Mouse (Mus musculus) heart, embryonic 13.5 days (tissue): Measurements from ENCODE around the gene Nop14. TPM values are rescaled to one million over a fixed set of nuclear protein-coding genes. Genes with fewer than 3 reads are reported as not detected.
"Not testable (repeated sequence)": the region's sequence is repeated elsewhere in the genome, so short reads cannot be mapped to it uniquely, and the experiment has no call there.

Experiments used
- ATAC-seq: fragments of 200-750 bp; cut with Nextera tagmentation; 2 replicates; pipeline ENCODE4 v1.8.0; 2017; ENCODE audit warnings: moderate TSS enrichment; ENCODE audit not compliant: insufficient number of reproducible peaks, low FRiP score, low TSS enrichment; ENCODE audit errors: extremely low read depth
- H3K27ac ChIP-seq: fragments of 300-500 bp; sonication (generic); replicated peaks from 2 replicates; pipeline ENCODE4 v1.5.1; 2015; ENCODE audit warnings: moderate library complexity, mild to moderate bottlenecking, inconsistent platforms
- H3K27me3 ChIP-seq: fragments of 300-500 bp; sonication (generic); replicated peaks from 2 replicates; pipeline ENCODE4 v1.6.1; 2015; ENCODE audit warnings: mild to moderate bottlenecking, inconsistent platforms
- H3K36me3 ChIP-seq: fragments of 300-500 bp; sonication (generic); 2 replicates; pipeline ENCODE4 v1.6.1; 2015; ENCODE audit warnings: mild to moderate bottlenecking, inconsistent platforms
- H3K4me1 ChIP-seq: fragments of 300-500 bp; sonication (generic); 2 replicates; pipeline ENCODE4 v1.6.1; 2015; ENCODE audit warnings: inconsistent platforms
- H3K4me2 ChIP-seq: fragments of 300-500 bp; sonication (generic); 2 replicates; pipeline ENCODE4 v1.6.1; 2015; ENCODE audit warnings: inconsistent platforms, mild to moderate bottlenecking, moderate library complexity
- H3K4me3 ChIP-seq: fragments of 300-500 bp; sonication (generic); 2 replicates; pipeline ENCODE4 v1.5.1; 2015; ENCODE audit warnings: moderate library complexity, mild to moderate bottlenecking, inconsistent platforms
- H3K9ac ChIP-seq: fragments of 300-500 bp; sonication (generic); 2 replicates; pipeline ENCODE4 v1.6.1; 2015; ENCODE audit warnings: inconsistent platforms, mild to moderate bottlenecking, moderate library complexity
- H3K9me3 ChIP-seq: fragments of 300-500 bp; sonication (generic); 2 replicates; pipeline ENCODE4 v1.6.1; 2016; ENCODE audit warnings: inconsistent platforms
- WGBS: fragments of 180-500 bp; shearing (Covaris S2); methylation state at CpG from one replicate; pipeline ENCODE4 v1.1.7; 2015; ENCODE audit warnings: mixed read lengths; 5-methylcytosine and 5-hydroxymethylcytosine counted together
- polyA plus RNA-seq: library from polyadenylated mRNA; unstranded; fragments of >200 nt; fragmentation: Nextera tagmentation; extraction: Ambion mirVana; gene quantifications from 2 replicates; pipeline ENCODE4 v1.2.1, GENCODE M21; 2015

The Nop14 gene
- polyA plus RNA-seq, 1 experiment from 2014 or later = 15.3 TPM

DNA sequence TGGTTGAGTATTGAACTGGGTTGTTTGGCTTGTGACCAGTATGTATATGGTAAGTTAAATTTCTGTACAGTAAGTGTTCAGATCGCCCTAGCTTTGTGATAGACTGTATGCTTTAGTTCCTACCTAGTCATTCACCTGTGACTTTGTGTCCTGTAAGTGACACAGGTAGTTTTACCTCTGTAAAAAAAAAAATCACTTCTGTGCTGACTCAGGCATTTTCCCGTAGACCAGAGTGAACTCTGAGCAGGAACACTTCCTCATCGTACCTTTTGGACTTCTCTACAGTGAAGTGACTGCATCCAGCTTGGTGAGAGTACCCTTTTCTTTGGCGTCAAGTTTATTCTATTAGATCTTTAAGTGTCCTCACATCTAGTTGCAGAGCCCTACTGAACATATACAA, 50.0 kb downstream of the Nop14 start:
- peaks cover 94% of the 10 kb centered on the region for H3K36me3 ChIP-seq
- WGBS = 89% methylated on average over 4 of the region's 4 CpGs

GRCm38 (mm10) chr5:34608226-34608625, 51.7 kb downstream of the Nop14 start:
- Histone ChIP-seq H3K4me3 (no peak overlapping the region), H3K27ac (no peak overlapping the region), H3K4me2 (no peak overlapping the region), H3K36me3 (peaks cover 90% of the 10 kb centered on the region), H3K27me3 (no peaks in the 10 kb centered on the region), H3K9ac (no peak overlapping the region), H3K9me3 (no peaks in the 10 kb centered on the region), H3K4me1 (peaks cover 6% of the 10 kb centered on the region)
- WGBS = 47% methylated on average over 3 of the region's 3 CpGs
- no peak for ATAC-seq

More for the DNA sequence above, 50.0 kb downstream of the Nop14 start:
- Histone ChIP-seq H3K27ac (no peak overlapping the region), H3K4me1 (peaks cover 6% of the 10 kb centered on the region), H3K27me3 (no peaks in the 10 kb centered on the region), H3K4me3 (no peak overlapping the region), H3K9ac (no peak overlapping the region), H3K9me3 (no peaks in the 10 kb centered on the region), H3K4me2 (no peak overlapping the region)
- no peak for ATAC-seq

DNA sequence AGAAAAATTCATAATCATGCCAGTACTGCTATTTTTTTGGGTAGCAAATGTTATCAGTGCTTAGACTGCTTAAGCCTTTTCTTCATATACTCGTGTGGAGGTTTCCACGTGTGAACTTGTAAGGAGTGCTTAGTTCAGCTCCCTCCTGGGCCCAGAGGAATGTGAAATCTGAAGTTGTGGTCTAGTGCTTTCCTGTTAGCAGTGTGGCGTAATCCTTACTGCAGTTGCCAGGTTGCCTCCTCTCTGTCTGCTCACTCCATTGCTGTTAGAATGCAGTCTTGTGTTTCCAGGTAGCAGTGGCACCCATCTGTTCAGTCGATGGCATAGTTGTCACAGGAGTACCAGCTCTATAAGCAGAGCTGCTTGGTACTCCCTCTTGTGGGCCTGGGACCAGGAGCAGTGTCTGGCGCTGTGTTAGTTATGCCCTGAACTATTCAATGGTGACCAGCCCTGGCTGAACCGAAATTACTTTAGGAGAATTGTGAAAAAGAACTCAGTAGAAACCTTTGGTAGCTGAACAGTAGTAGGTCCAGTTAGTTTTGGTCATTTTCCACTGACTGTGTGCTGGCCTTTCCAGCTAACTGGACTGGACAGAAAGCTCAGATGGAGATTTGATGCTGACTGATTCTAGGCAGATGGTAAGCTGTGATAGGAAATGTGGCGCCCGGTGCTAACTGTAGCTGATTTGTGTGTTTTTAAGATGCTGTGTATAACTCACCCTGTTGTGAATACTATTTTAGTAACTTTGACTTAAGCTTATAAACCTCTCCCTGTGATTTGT, 52.7 kb downstream of the Nop14 start:
- Histone ChIP-seq H3K4me2 (no peak overlapping the region), H3K4me3 (no peak overlapping the region), H3K9me3 (no peaks in the 10 kb centered on the region), H3K4me1 (peaks cover 6% of the 10 kb centered on the region), H3K36me3 (peaks cover 92% of the 10 kb centered on the region), H3K27ac (no peak overlapping the region), H3K9ac (no peak overlapping the region), H3K27me3 (no peaks in the 10 kb centered on the region)
- no peak for ATAC-seq
- 80% methylated on average over 8 of the region's 8 CpGs for WGBS

GRCm38 (mm10) chr5:34604576-34604975, 55.4 kb downstream of the Nop14 start:
- H3K36me3 ChIP-seq = peaks cover 87% of the 10 kb centered on the region
- no peak overlapping the region for H3K27ac ChIP-seq
- no peak overlapping the region for H3K4me3 ChIP-seq
- no peaks in the 10 kb centered on the region for H3K27me3 ChIP-seq
- no peak overlapping the region for H3K9ac ChIP-seq
- no peak for ATAC-seq
- H3K9me3 ChIP-seq = no peaks in the 10 kb centered on the region
- no peak overlapping the region for H3K4me2 ChIP-seq
- peaks cover 6% of the 10 kb centered on the region for H3K4me1 ChIP-seq
- WGBS = 83% methylated on average over 5 of the region's 5 CpGs

DNA sequence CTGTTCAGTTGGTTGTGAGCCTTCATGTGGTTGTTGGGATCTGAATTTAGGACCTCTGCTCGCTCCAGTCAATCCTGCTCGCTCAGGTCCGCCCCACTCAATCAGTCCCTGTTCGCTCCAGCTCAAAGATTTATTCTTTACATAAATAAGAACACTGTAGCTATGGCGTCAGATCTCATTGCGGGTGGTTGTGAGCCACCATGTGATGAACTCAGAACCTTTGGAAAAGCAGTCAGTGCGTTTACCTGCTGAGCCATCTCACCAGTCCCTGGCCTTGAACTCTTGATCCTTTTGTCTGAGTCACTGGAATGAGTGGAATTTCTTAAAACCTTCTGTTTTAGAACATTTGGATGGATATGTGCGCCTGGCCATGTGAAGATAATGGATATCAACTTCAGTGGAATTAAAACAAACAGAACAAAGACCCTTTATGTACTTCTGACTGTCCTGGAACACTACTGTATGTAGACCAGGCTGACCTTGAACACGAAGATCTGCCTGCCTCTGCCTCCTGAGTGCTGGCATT, 66.7 kb downstream of the Nop14 start:
- Histone ChIP-seq H3K36me3 (peaks cover 38% of the 10 kb centered on the region), H3K4me1 (peaks cover 29% of the 10 kb centered on the region), H3K27ac (no peak overlapping the region), H3K27me3 (no peaks in the 10 kb centered on the region), H3K9me3 (no peaks in the 10 kb centered on the region), H3K4me3 (no peak overlapping the region), H3K4me2 (no peak overlapping the region), H3K9ac (no peak overlapping the region)
- no peak for ATAC-seq
- WGBS = 93% methylated on average over 9 of the region's 9 CpGs

- H3K27me3 ChIP-seq = no peaks in the 10 kb centered on the region
- H3K9ac ChIP-seq = no peak overlapping the region
- WGBS = 92% methylated on average over 6 of the region's 6 CpGs
- H3K4me3 ChIP-seq = no peak overlapping the region
- no peaks in the 10 kb centered on the region for H3K9me3 ChIP-seq
- H3K4me1 ChIP-seq = peaks cover 33% of the 10 kb centered on the region
- no peak overlapping the region for H3K27ac ChIP-seq
- H3K4me2 ChIP-seq = no peak overlapping the region
- ATAC-seq = no peak
- peaks cover 32% of the 10 kb centered on the region for H3K36me3 ChIP-seq
Observed at GRCm38 (mm10) chr5:34592666-34593065, 67.3 kb downstream of the Nop14 start.

DNA sequence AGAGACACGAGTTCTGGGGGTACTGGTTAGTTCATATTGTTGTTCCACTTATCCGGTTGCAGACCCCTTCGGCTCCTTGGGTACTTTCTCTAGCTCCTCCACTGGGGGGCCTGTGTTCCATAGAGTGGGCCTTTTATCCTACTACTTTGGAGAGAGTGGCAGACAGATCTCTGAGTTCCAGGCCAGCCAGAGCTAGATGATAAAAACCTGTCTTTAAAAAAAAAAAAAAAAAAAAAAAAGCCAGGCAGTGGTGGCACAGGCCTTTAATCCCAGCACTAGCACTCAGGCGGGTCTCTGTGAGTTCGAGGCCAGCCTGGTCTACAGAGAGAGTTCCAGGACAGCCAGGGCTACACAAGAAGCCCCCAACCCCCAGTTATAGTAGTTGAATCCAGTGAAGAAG, 67.7 kb downstream of the Nop14 start:
- not testable (repeated sequence) for H3K27me3 ChIP-seq, H3K9me3 ChIP-seq, H3K9ac ChIP-seq, ATAC-seq, H3K4me3 ChIP-seq, H3K27ac ChIP-seq, H3K4me2 ChIP-seq
- Histone ChIP-seq H3K4me1 (peaks cover 38% of the 10 kb centered on the region), H3K36me3 (peaks cover 29% of the 10 kb centered on the region)
- 88% methylated on average over 5 of the region's 5 CpGs for WGBS

- Histone ChIP-seq H3K4me1 (peaks cover 43% of the 10 kb centered on the region), H3K9ac (no peak overlapping the region), H3K27me3 (no peaks in the 10 kb centered on the region), H3K27ac (no peak overlapping the region; the same call in 1 of the 2 replicates), H3K9me3 (no peaks in the 10 kb centered on the region), H3K4me2 (no peak overlapping the region), H3K4me3 (no peak overlapping the region), H3K36me3 (peaks cover 27% of the 10 kb centered on the region)
- WGBS = 82% methylated on average over 5 of the region's 5 CpGs
- ATAC-seq = no peak
Observed at GRCm38 (mm10) chr5:34591388-34592004, 68.5 kb downstream of the Nop14 start.

GRCm38 (mm10) chr5:34590702-34591101, 69.2 kb downstream of the Nop14 start:
- Histone ChIP-seq H3K4me3 (no peak overlapping the region), H3K9ac (no peak overlapping the region), H3K27me3 (no peaks in the 10 kb centered on the region), H3K36me3 (peaks cover 21% of the 10 kb centered on the region), H3K4me1 (peaks cover 47% of the 10 kb centered on the region), H3K9me3 (no peaks in the 10 kb centered on the region), H3K4me2 (no peak overlapping the region), H3K27ac (no peak overlapping the region)
- WGBS = 76% methylated on average over 4 of the region's 4 CpGs
- ATAC-seq = no peak

GRCm38 (mm10) chr5:34590059-34590458, 69.9 kb downstream of the Nop14 start:
- Histone ChIP-seq H3K9ac (peak overlapping the region; percentile 33; the same call in 1 of the 2 replicates), H3K4me2 (no peak overlapping the region), H3K36me3 (peaks cover 21% of the 10 kb centered on the region), H3K27me3 (no peaks in the 10 kb centered on the region), H3K4me3 (no peak overlapping the region), H3K9me3 (no peaks in the 10 kb centered on the region), H3K27ac (no peak overlapping the region), H3K4me1 (peaks cover 52% of the 10 kb centered on the region)
- 32% methylated on average over 5 of the region's 5 CpGs for WGBS
- no peak for ATAC-seq
